Mouse (Mus musculus): Measurements from ENCODE around the gene Nectin2. TPM values are rescaled to one million over a fixed set of nuclear protein-coding genes. Genes with fewer than 3 reads are reported as not detected.

The Nectin2 gene
- polyA plus RNA-seq, 1 experiment from 2014 or later = 168 TPM

GRCm38 (mm10) chr7:19769434-19770374 is 19.4 kb upstream of the Nectin2 start:
- in situ Hi-C loops (cut with MboI; ENCODE audit: low pct_unique_long_range_greater_than_20kb) = no loop called here
- ChIA-PET POLR2A (interaction anchor here (0.7 to 1.3 kb wide), 2 partner anchors 20 to 48 kb away, joined by 3 to 7 read pairs; no protein-coding TSS in a partner anchor), CTCF (interaction anchor here (0.9 to 2.1 kb wide), 4 partner anchors 14 to 101 kb away, joined by 3 to 7 read pairs (median 6); no protein-coding TSS in a partner anchor)
- ATAC-seq (no peak), DNase-seq (ENCODE audit: low read depth, low spot score) (no peak)
- no peaks in the 10 kb centered on the region for H3K27me3 ChIP-seq
- TF ChIP-seq CTCF (IDR thresholded peaks at IDR 0.05) = no peak

- no peaks in the 10 kb centered on the region for H3K27me3 ChIP-seq
- ATAC-seq (no peak), DNase-seq (ENCODE audit: low read depth, low spot score) (no peak)
- no peak for TF ChIP-seq CTCF (IDR thresholded peaks at IDR 0.05)
- in situ Hi-C loops (cut with MboI; ENCODE audit: low pct_unique_long_range_greater_than_20kb) = no loop called here
- ChIA-PET POLR2A (interaction anchor here (1.3 kb wide), 1 partner anchor 20 kb away, joined by 3 read pairs; no protein-coding TSS in a partner anchor), CTCF (interaction anchor here (1.6 to 2.1 kb wide), 3 partner anchors 14 to 100 kb away, joined by 4 to 7 read pairs (median 7); no protein-coding TSS in a partner anchor)
These were observed 18.7 kb upstream of the Nectin2 start for GRCm38 (mm10) chr7:19769001-19769400.

- CTCF ChIA-PET = interaction anchor here (1.1 to 2.1 kb wide), 4 partner anchors 13 to 99 kb away, joined by 3 to 7 read pairs (median 6); no protein-coding TSS in a partner anchor
- no peak for TF ChIP-seq CTCF (IDR thresholded peaks at IDR 0.05)
- DNase-seq (ENCODE audit: low read depth, low spot score) (no peak), ATAC-seq (no peak)
- in situ Hi-C loops (cut with MboI; ENCODE audit: low pct_unique_long_range_greater_than_20kb) = no loop called here
- H3K27me3 ChIP-seq = no peaks in the 10 kb centered on the region
- POLR2A ChIA-PET = interaction anchor here (0.5 kb wide), 1 partner anchor 22 kb away, joined by 3 read pairs; no protein-coding TSS in a partner anchor
These were observed 18.0 kb upstream of the Nectin2 start for GRCm38 (mm10) chr7:19768251-19768650.

- in situ Hi-C loops (cut with MboI; ENCODE audit: low pct_unique_long_range_greater_than_20kb) = no loop called here
- POLR2A ChIA-PET = no interaction called here
- ATAC-seq (no peak), DNase-seq (ENCODE audit: low read depth, low spot score) (no peak)
- TF ChIP-seq CTCF (IDR thresholded peaks at IDR 0.05) = no peak
- CTCF ChIA-PET = no interaction called here
- no peaks in the 10 kb centered on the region for H3K27me3 ChIP-seq
These were observed 14.3 kb upstream of the Nectin2 start for GRCm38 (mm10) chr7:19764581-19764980.

GRCm38 (mm10) chr7:19763829-19764477 is 13.7 kb upstream of the Nectin2 start:
- POLR2A ChIA-PET = no interaction called here
- in situ Hi-C loops (cut with MboI; ENCODE audit: low pct_unique_long_range_greater_than_20kb) = no loop called here
- no peak for TF ChIP-seq CTCF (IDR thresholded peaks at IDR 0.05)
- no peak for DNase-seq (ENCODE audit: low read depth, low spot score)
- CTCF ChIA-PET = no interaction called here
- H3K27me3 ChIP-seq = no peaks in the 10 kb centered on the region
- no peak for ATAC-seq

- in situ Hi-C loops (cut with MboI; ENCODE audit: low pct_unique_long_range_greater_than_20kb) = no loop called here
- DNase-seq (ENCODE audit: low read depth, low spot score) = no peak
- POLR2A ChIA-PET = no interaction called here
- no peak for ATAC-seq
- no peaks in the 10 kb centered on the region for H3K27me3 ChIP-seq
- CTCF ChIA-PET = interaction anchor here (0.8 kb wide), 1 partner anchor 9 kb away, joined by 3 read pairs; no protein-coding TSS in a partner anchor
- TF ChIP-seq CTCF (IDR thresholded peaks at IDR 0.05) = no peak
These were observed 12.0 kb upstream of the Nectin2 start for GRCm38 (mm10) chr7:19762283-19762682.

GRCm38 (mm10) chr7:19760021-19760420 is 9.7 kb upstream of the Nectin2 start:
- no peak for DNase-seq (ENCODE audit: low read depth, low spot score)
- ATAC-seq = no peak
- in situ Hi-C loops (cut with MboI; ENCODE audit: low pct_unique_long_range_greater_than_20kb) = no loop called here
- no peaks in the 10 kb centered on the region for H3K27me3 ChIP-seq
- TF ChIP-seq CTCF (IDR thresholded peaks at IDR 0.05) = no peak
- ChIA-PET POLR2A (no interaction called here), CTCF (interaction anchor here (0.8 kb wide), 1 partner anchor 30 kb away, joined by 3 read pairs; no protein-coding TSS in a partner anchor)

GRCm38 (mm10) chr7:19758623-19759022 is 8.3 kb upstream of the Nectin2 start:
- no peak for ATAC-seq
- in situ Hi-C loops (cut with MboI; ENCODE audit: low pct_unique_long_range_greater_than_20kb) = no loop called here
- DNase-seq (ENCODE audit: low read depth, low spot score) = no peak
- H3K27me3 ChIP-seq = no peaks in the 10 kb centered on the region
- TF ChIP-seq CTCF (IDR thresholded peaks at IDR 0.05) = no peak
- POLR2A ChIA-PET = no interaction called here
- CTCF ChIA-PET = interaction anchor here (1.0 kb wide), 1 partner anchor 35 kb away, joined by 3 read pairs; no protein-coding TSS in a partner anchor

- ChIA-PET CTCF (interaction anchor here (1.0 to 3.6 kb wide), 2 partner anchors 13 to 33 kb away, joined by 7 to 15 read pairs; no protein-coding TSS in a partner anchor), POLR2A (no interaction called here)
- no peak for ATAC-seq
- no peak for TF ChIP-seq CTCF (IDR thresholded peaks at IDR 0.05)
- H3K27me3 ChIP-seq = no peaks in the 10 kb centered on the region
- DNase-seq (ENCODE audit: low read depth, low spot score) = no peak
- in situ Hi-C loops (cut with MboI; ENCODE audit: low pct_unique_long_range_greater_than_20kb) = no loop called here
These were observed 5.8 kb upstream of the Nectin2 start for GRCm38 (mm10) chr7:19755851-19756786.

GRCm38 (mm10) chr7:19755008-19755407 is 4.7 kb upstream of the Nectin2 start:
- TF ChIP-seq CTCF (IDR thresholded peaks at IDR 0.05) = no peak
- ATAC-seq (no peak), DNase-seq (ENCODE audit: low read depth, low spot score) (no peak)
- H3K27me3 ChIP-seq = no peaks in the 10 kb centered on the region
- ChIA-PET CTCF (interaction anchor here (1.0 to 3.6 kb wide), 2 partner anchors 14 to 34 kb away, joined by 7 to 15 read pairs; no protein-coding TSS in a partner anchor), POLR2A (no interaction called here)
- in situ Hi-C loops (cut with MboI; ENCODE audit: low pct_unique_long_range_greater_than_20kb) = no loop called here

Data from Patski (cell line).